Mouse (Mus musculus) spleen, adult 2 months (tissue): ENCODE measurements around the gene Nufip1.

Experiments used
- CTCF ChIP-seq: fragments of 200-500 bp; IDR thresholded peaks from 2 replicates; pipeline ENCODE4 v1.5.1; 2011; ENCODE audit warnings: mild to moderate bottlenecking, inconsistent platforms; ENCODE audit not compliant: insufficient read depth, insufficient read length, insufficient replicate concordance; ENCODE audit errors: extremely low read depth
- POLR2A ChIP-seq: fragments of 200-500 bp; IDR thresholded peaks from 2 replicates; pipeline ENCODE4 v1.6.1; 2011; ENCODE audit warnings: low read depth, low read length, inconsistent platforms

DNA sequence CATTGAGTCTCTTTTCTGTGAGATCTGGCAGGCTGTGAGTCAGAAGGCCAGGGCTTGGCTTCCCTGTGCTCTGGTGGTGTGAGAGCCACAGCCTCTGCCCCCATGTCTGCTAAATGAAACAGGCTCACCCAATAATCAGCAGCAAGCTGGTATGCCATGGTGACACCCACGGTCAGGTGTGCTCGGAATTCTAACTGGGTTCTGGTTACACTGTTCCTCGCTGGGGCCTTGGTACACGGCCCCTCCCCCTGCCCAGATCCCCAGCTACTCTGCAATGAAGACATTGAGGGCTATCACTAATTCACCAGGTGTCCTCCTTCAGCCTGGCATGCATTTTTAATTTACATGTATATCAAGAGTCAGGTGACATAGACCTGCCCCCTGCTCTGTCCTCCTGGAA lies 75.6 kb downstream of the Nufip1 start:
- TF ChIP-seq CTCF (no peak), POLR2A (no peak)
